Mouse (Mus musculus): Measurements from ENCODE around the gene Ap3d1. TPM values are rescaled to one million over a fixed set of nuclear protein-coding genes. Genes with fewer than 3 reads are reported as not detected.

The Ap3d1 gene
- 127 and 144 TPM in 2 replicates for polyA plus RNA-seq (2012; rRNA removed; ENCODE audit: low replicate concordance)

DNA sequence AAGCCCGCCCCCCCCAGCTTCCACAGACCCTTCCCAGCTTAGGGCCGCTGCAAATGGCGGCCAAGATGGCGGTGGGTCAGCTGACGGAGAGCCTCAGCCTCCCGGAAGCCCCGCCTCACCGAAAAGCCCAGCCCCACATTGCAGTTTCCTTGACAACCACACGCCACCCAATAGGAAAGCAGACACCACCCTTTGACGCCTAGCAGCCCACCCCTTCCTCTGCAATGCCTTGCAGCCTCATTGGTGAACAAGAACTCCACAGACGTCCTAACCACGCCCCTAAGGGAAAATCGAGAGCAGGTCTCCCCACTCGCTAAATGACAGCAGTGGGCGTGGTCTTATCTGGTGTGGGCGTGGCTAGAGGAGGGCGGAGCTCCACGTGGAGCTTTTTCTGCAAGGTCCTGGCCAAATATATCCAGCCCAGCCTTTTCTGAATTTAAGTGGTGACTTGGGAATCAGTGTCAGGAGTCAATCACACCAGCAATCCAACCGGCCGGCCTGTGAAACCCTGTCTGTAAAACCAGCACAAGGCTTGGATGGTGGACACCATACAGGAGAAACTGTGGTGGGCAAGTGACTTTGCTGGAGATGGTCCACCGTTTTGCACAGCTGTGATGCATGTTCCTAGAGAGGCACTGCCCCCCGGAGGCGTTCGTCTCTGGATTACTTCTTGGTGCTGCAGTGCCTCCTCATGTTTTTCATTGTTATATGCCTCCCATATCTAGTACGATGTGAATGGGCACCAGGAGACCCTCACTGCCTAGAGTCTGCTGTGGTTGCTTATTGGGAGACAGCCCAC lies at the start of gene Ap3d1:
TSS of gene Ap3d1 (minus strand) at position 85 of the 799 bp plus-strand sequence.

DNA sequence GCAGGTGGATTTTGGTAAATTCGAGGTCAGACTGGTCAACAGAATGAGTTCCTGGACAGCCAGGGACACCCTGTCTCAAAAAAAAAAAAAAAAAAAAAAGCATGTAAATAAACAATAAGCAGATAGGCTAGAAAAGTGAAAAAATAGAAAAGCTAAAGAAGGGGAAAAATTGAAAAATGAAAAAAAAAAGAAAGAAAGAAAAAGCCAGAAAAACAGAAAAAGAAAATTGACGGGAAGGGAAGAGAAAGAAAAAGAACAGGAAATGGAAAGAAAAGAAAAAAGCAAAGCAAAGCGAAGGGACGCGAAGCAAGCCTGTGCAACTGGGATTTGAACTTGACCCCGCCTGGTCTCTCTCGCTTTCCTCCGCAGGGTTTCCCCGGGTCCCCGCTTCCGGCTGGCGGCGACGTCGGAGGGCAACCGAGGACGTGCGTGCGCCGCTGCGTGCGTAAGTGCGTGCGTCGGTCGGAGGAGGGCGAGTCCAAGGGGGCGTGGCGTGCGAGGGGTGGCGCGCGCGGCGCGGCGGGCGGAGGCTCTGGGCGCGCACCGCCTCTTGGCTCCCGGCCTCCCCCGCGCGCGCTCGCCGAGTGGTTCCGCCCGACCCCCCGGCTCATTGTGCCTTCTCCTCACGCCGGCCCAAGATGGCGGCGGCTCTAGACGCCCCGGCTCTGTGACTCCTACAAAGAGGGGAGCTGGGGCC lies 12.7 kb upstream of the Ap3d1 start, which contains the start of gene Dot1l:
TSS of gene Dot1l (plus strand) at position 613 of the 697 bp plus-strand sequence.

DNA sequence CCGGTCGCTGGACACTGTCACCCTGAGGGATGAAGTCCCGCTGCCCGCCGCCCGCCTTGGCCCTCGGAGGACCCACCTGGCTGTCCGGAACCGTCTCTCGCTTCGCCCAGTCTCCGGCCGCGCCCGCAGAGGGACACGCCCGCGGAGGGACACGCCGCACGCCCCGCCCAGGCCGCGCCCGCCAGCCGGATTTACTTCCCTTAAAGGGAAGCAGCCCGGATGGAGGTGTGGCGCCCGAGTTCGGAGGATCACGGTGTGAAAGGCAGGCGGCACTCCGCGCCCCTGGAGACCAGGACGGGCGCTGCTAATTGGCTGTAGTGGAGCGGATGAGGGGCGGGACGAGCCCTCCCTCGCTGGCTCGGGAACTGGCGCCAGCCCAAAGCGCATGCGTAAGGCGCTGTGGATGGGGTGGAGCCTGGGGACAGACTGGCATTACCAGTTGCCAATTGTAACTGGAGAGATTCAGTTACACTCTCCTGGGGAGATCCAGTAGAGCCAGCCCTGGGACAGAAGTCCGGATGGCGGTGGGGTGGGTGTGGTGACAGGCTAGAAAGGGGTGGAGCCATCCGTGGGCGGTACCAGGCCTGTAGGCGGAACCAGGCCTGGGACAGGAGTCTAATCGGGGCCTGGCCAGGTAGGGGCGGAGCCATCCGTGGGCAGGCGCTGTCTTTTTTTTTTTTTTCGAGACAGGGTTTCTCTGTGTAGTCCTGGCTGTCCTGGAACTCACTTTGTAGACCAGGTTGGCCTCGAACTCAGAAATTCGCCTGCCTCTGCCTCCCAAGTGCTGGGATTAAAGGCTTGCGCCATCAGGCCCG lies 40.1 kb downstream of the Ap3d1 start, which contains the start of the genes Mob3a and Izumo4:
TSS of gene Mob3a (minus strand) at position 257 of the 815 bp plus-strand sequence.
TSS of gene Izumo4 (plus strand) at position 464 of the 815 bp plus-strand sequence.

GRCm38 (mm10) chr10:80677942-80678436 lies 64.1 kb downstream of the Ap3d1 start, which contains the start of gene Mknk2:
Gene Mknk2, minus strand, starts transcription at chr10:80678112.

Other genes starting within 250 kb of the Ap3d1 start
- not detected in 2 replicates for gene Onecut3, start 247.4 kb downstream of the Ap3d1 start, polyA plus RNA-seq (2012; rRNA removed; ENCODE audit: low replicate concordance)
- gene Atp8b3, start 203.1 kb downstream of the Ap3d1 start, polyA plus RNA-seq (2012; rRNA removed; ENCODE audit: low replicate concordance) = 0.05 and 0.06 TPM in 2 replicates
- 51.6 and 93.8 TPM in 2 replicates for gene Rexo1, start 180.7 kb downstream of the Ap3d1 start, polyA plus RNA-seq (2012; rRNA removed; ENCODE audit: low replicate concordance)
- gene Klf16, start 164.9 kb downstream of the Ap3d1 start, polyA plus RNA-seq (2012; rRNA removed; ENCODE audit: low replicate concordance) = 17.2 and 59.7 TPM in 2 replicates
- 205 and 464 TPM in 2 replicates for gene Abhd17a, start 151.9 kb downstream of the Ap3d1 start, polyA plus RNA-seq (2012; rRNA removed; ENCODE audit: low replicate concordance)
- gene Scamp4, start 139.4 kb downstream of the Ap3d1 start, polyA plus RNA-seq (2012; rRNA removed; ENCODE audit: low replicate concordance) = 135 and 145 TPM in 2 replicates
- 11.8 and 32.4 TPM in 2 replicates for gene Adat3, start 139.4 kb downstream of the Ap3d1 start, polyA plus RNA-seq (2012; rRNA removed; ENCODE audit: low replicate concordance)
- 2.7 and 3.6 TPM in 2 replicates for gene Gm49322, start 136.2 kb downstream of the Ap3d1 start, polyA plus RNA-seq (2012; rRNA removed; ENCODE audit: low replicate concordance)
- gene Csnk1g2, start 119.4 kb downstream of the Ap3d1 start, polyA plus RNA-seq (2012; rRNA removed; ENCODE audit: low replicate concordance) = 181 and 382 TPM in 2 replicates
- 87.3 and 118 TPM in 2 replicates for gene Btbd2, start 85.2 kb downstream of the Ap3d1 start, polyA plus RNA-seq (2012; rRNA removed; ENCODE audit: low replicate concordance)
- gene Mknk2, start 64.2 kb downstream of the Ap3d1 start, polyA plus RNA-seq (2012; rRNA removed; ENCODE audit: low replicate concordance) = 740 and 1,180 TPM in 2 replicates
- gene Mob3a, start 40.3 kb downstream of the Ap3d1 start, polyA plus RNA-seq (2012; rRNA removed; ENCODE audit: low replicate concordance) = 80.9 and 125 TPM in 2 replicates
- gene Izumo4, start 40.1 kb downstream of the Ap3d1 start, polyA plus RNA-seq (2012; rRNA removed; ENCODE audit: low replicate concordance) = 46.0 and 58.0 TPM in 2 replicates
- gene Dot1l, start 12.9 kb upstream of the Ap3d1 start, polyA plus RNA-seq (2012; rRNA removed; ENCODE audit: low replicate concordance) = 18.6 and 59.0 TPM in 2 replicates
- 28.5 and 70.7 TPM in 2 replicates for gene Sf3a2, start 55.9 kb upstream of the Ap3d1 start, polyA plus RNA-seq (2012; rRNA removed; ENCODE audit: low replicate concordance)
- 48.7 and 79.2 TPM in 2 replicates for gene Plekhj1, start 56.4 kb upstream of the Ap3d1 start, polyA plus RNA-seq (2012; rRNA removed; ENCODE audit: low replicate concordance)
- gene Amh, start 63.0 kb upstream of the Ap3d1 start, polyA plus RNA-seq (2012; rRNA removed; ENCODE audit: low replicate concordance) = 0.47 and 3.1 TPM in 2 replicates
- gene Jsrp1, start 71.2 kb upstream of the Ap3d1 start, polyA plus RNA-seq (2012; rRNA removed; ENCODE audit: low replicate concordance) = 0.38 and 44.2 TPM in 2 replicates
- 1,126 and 1,128 TPM in 2 replicates for gene Oaz1, start 84.4 kb upstream of the Ap3d1 start, polyA plus RNA-seq (2012; rRNA removed; ENCODE audit: low replicate concordance)
- gene Lingo3, start 101.8 kb upstream of the Ap3d1 start, polyA plus RNA-seq (2012; rRNA removed; ENCODE audit: low replicate concordance) = 3.3 TPM in 1 of 2 replicates, not detected in the other
- gene Lsm7, start 112.9 kb upstream of the Ap3d1 start, polyA plus RNA-seq (2012; rRNA removed; ENCODE audit: low replicate concordance) = 89.6 and 111 TPM in 2 replicates
- 96.5 and 123 TPM in 2 replicates for gene Sppl2b, start 113.0 kb upstream of the Ap3d1 start, polyA plus RNA-seq (2012; rRNA removed; ENCODE audit: low replicate concordance)
- 0.13 and 0.14 TPM in 2 replicates for gene Tmprss9, start 129.6 kb upstream of the Ap3d1 start, polyA plus RNA-seq (2012; rRNA removed; ENCODE audit: low replicate concordance)
- gene Timm13, start 158.7 kb upstream of the Ap3d1 start, polyA plus RNA-seq (2012; rRNA removed; ENCODE audit: low replicate concordance) = 202 and 257 TPM in 2 replicates
- gene Lmnb2, start 176.0 kb upstream of the Ap3d1 start, polyA plus RNA-seq (2012; rRNA removed; ENCODE audit: low replicate concordance) = 11.2 and 14.6 TPM in 2 replicates
- 31.8 and 52.6 TPM in 2 replicates for gene Gadd45b, start 187.8 kb upstream of the Ap3d1 start, polyA plus RNA-seq (2012; rRNA removed; ENCODE audit: low replicate concordance)

All from mammary gland, adult 2 months (tissue).